Mouse (Mus musculus): ENCODE measurements around the gene Ddx1. TPM values are rescaled to one million over a fixed set of nuclear protein-coding genes. Genes with fewer than 3 reads are reported as not detected.

The Ddx1 gene
- polyA plus RNA-seq, 1 experiment, result 9.5 TPM

- 84% methylated on average over 1 of the region's 1 CpGs for WGBS
Measured at GRCm38 (mm10) chr12:13168073-13168472, 80.9 kb downstream of the Ddx1 start.

GRCm38 (mm10) chr12:13167116-13167515 lies 81.9 kb downstream of the Ddx1 start:
- 86% methylated on average over 5 of the region's 5 CpGs for WGBS
- no peak for DNase-seq (ENCODE audit: low read depth, low spot score)

More at GRCm38 (mm10) chr12:13168073-13168472, 80.9 kb downstream of the Ddx1 start:
- DNase-seq (ENCODE audit: low read depth, low spot score), result no peak

Other genes starting within 250 kb of the Ddx1 start
- gene Nbas, start 19.9 kb upstream of the Ddx1 start, polyA plus RNA-seq (2012; rRNA removed), result 19.6 and 20.8 TPM in 2 replicates